Mouse (Mus musculus): ENCODE results near the gene Cptp. TPM values are rescaled to one million over a fixed set of nuclear protein-coding genes. Genes with fewer than 3 reads are reported as not detected.

Cptp gene
- 22.0 and 24.8 TPM in 2 replicates for polyA plus RNA-seq (2016; fragmentation: Nextera tagmentation; extraction: Ambion mirVana)

DNA sequence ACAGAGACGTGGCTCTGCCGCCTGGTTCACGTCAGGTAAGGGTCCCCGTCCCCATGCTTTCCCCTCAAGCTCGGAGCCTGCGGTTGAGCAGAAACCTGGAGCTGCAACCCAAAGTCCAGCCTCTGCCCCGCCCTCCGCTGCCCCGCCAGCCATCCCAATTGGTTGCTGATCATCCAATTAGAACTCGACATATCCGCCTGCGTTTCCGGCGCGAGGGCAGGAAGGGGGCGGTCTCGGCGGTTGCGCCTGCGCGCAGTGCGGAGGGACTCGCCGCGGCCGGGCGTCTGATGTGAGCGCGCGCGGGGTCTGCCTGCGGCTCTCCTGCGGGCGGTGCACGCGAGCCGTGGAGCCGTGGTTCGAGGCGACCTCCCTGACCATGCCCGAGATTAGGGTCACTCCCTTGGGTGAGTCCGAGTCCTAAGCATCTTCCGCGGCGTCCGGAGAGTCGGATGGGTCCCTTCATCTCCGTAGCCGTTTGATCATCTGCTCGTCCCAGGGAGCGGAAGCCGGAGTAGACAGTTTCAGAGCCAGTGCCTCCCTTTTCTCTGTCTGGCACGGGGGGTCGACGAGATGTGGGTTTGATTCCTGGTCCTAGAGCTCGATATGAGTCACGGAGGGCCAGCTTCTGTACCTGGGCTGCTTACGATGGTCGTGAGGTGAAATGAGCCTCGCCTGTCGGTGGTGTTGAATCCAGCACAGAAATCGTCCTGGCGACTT lies at the start of gene Cptp, which contains the start of gene Ints11:
TSS of gene Cptp (minus strand) at position 124 of the 717 bp plus-strand sequence.
TSS of gene Ints11 (plus strand) at position 230 of the 717 bp plus-strand sequence.
- H3K4me1 ChIP-seq (replicated peaks): peaks cover 28% of the 10 kb centered on the region
- peak within 1 kb of the TSS; percentile 87 for H3K4me3 ChIP-seq
- H3K36me3 ChIP-seq: peaks cover 63% of the 10 kb centered on the region
- no peaks in the 10 kb centered on the region for H3K9me3 ChIP-seq
- WGBS: under 1% methylated on average over 63 of the region's 63 CpGs
- peak within 1 kb of the TSS; percentile 91 for H3K27ac ChIP-seq
- peak; percentile 97 for DNase-seq (ENCODE audit: low spot score)
- H3K27me3 ChIP-seq (ENCODE audit: insufficient read depth, poor library complexity, severe bottlenecking): no peaks in the 10 kb centered on the region

DNA sequence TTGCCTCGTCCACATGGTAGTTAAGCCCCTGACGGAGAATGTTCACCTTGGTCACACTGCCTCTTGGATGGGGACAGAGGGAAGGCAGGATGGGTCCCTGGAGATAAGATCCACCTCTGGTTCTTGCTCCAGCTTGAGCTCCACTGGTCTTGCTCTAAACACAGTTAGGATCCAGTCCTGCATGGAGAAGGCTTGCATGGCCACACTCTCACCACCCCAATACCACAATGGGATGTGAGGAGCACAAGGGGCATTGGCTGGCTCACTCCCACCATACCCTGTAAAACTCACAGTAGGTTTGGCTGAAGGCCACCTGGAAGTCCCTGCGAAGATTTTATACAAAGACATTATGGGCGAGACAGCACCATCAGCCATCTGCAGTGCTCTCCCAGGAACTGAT lies 39.5 kb upstream of the Cptp start:
- no peaks in the 10 kb centered on the region for H3K27me3 ChIP-seq (ENCODE audit: insufficient read depth, poor library complexity, severe bottlenecking)
- H3K9me3 ChIP-seq: no peaks in the 10 kb centered on the region
- DNase-seq (ENCODE audit: low spot score): no peak
- H3K27ac ChIP-seq: no peak overlapping the region
- 93% methylated on average over 4 of the region's 4 CpGs for WGBS
- H3K4me3 ChIP-seq: no peak overlapping the region
- peaks cover 39% of the 10 kb centered on the region for H3K36me3 ChIP-seq
- no peaks in the 10 kb centered on the region for H3K4me1 ChIP-seq (replicated peaks)

DNA sequence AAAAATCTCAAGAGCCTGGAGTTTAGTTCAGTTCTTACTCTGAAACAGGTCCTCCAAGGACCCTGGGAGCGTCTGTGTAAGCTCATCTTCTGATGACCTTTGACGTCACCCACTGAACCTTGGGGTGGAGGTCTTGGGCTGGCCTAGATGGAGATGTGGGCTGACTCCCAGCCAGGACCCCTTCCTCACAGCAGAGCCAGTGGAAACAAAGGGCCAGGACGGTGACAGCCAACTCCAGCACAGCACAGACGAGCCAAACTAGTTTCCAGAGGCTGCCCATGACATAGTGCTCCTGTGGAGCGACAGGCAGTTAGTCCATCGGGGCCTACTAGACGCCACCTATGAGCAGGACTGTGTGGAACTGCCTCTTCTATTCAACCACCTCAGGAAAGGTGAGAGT lies 39.0 kb upstream of the Cptp start:
- Histone ChIP-seq H3K27me3 (ENCODE audit: insufficient read depth, poor library complexity, severe bottlenecking) (no peaks in the 10 kb centered on the region), H3K36me3 (peaks cover 43% of the 10 kb centered on the region), H3K4me3 (no peak overlapping the region), H3K27ac (no peak overlapping the region), H3K4me1 (replicated peaks) (no peaks in the 10 kb centered on the region), H3K9me3 (no peaks in the 10 kb centered on the region)
- no peak for DNase-seq (ENCODE audit: low spot score)
- 79% methylated on average over 7 of the region's 7 CpGs for WGBS

DNA sequence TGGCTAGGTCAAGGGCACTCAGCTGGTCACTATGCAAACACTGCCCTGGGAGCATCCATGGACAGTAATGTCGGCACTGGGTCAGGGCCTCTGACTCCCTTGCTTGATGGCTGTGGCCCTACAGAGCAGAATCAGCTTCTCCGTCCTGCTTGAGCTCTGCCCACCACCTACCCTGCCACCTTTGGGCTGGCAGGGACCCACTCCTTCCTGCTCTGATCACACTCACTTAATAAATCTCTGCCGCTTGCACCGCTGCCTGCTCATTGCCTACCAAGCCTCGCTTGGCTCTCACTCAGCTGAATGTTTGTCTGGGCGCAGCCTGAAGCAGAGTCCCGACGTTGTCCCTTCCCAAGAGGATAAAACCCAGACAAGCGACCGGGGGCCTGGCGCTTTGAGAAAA lies 37.8 kb upstream of the Cptp start:
- Histone ChIP-seq H3K36me3 (peaks cover 56% of the 10 kb centered on the region), H3K4me1 (replicated peaks) (no peaks in the 10 kb centered on the region), H3K27ac (no peak overlapping the region), H3K4me3 (no peak overlapping the region), H3K27me3 (ENCODE audit: insufficient read depth, poor library complexity, severe bottlenecking) (no peaks in the 10 kb centered on the region), H3K9me3 (no peaks in the 10 kb centered on the region)
- DNase-seq (ENCODE audit: low spot score): no peak
- 86% methylated on average over 11 of the region's 11 CpGs for WGBS

DNA sequence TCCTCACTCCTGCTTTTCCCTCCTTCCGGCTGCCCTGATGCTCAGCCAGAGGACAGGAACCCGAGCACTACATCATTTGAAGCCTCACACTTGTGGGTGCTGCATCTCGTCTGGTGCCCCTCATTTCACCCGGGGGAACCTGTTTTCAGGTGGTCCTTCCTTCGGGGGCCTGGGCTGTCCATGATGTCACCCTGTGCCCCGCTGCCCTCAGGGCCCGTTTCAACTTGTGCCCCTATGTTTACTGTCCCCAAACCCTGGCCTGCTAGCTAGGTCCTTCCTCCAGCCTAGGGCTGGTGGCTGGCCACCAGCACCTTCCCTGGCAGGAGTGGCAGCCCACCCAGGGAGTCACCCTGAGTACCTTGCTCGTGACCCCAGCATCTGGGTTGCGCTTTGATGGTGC lies 36.9 kb upstream of the Cptp start:
- peaks cover 65% of the 10 kb centered on the region for H3K36me3 ChIP-seq
- DNase-seq (ENCODE audit: low spot score): no peak

DNA sequence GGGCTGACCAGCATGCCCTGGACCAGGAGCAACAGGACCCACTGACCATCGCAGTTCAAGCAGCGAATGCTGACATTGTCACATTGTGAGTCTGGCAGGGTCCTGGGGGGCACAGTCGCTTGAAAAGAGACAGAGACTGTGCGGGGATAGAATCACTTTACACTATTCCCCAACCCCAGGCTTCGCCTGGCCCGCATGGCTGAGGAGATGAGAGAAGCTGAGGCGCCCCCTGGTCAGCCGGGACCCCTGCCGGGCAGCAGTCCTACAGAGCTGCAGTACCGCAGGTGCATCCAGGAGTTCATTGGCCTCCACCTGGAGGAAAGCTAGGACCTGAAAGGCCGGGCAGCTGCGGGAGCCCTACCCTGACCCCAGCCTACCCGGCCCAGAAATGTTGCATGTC lies 36.4 kb upstream of the Cptp start:
- WGBS: 84% methylated on average over 13 of the region's 13 CpGs
- no peak for DNase-seq (ENCODE audit: low spot score)
- Histone ChIP-seq H3K27me3 (ENCODE audit: insufficient read depth, poor library complexity, severe bottlenecking) (no peaks in the 10 kb centered on the region), H3K36me3 (peaks cover 70% of the 10 kb centered on the region), H3K27ac (no peak overlapping the region), H3K4me1 (replicated peaks) (no peaks in the 10 kb centered on the region), H3K9me3 (no peaks in the 10 kb centered on the region), H3K4me3 (no peak overlapping the region)

More for the DNA sequence above, 36.9 kb upstream of the Cptp start:
- Histone ChIP-seq H3K9me3 (no peaks in the 10 kb centered on the region), H3K4me3 (no peak overlapping the region), H3K27ac (no peak overlapping the region), H3K27me3 (ENCODE audit: insufficient read depth, poor library complexity, severe bottlenecking) (no peaks in the 10 kb centered on the region), H3K4me1 (replicated peaks) (no peaks in the 10 kb centered on the region)
- WGBS: 85% methylated on average over 9 of the region's 9 CpGs

DNA sequence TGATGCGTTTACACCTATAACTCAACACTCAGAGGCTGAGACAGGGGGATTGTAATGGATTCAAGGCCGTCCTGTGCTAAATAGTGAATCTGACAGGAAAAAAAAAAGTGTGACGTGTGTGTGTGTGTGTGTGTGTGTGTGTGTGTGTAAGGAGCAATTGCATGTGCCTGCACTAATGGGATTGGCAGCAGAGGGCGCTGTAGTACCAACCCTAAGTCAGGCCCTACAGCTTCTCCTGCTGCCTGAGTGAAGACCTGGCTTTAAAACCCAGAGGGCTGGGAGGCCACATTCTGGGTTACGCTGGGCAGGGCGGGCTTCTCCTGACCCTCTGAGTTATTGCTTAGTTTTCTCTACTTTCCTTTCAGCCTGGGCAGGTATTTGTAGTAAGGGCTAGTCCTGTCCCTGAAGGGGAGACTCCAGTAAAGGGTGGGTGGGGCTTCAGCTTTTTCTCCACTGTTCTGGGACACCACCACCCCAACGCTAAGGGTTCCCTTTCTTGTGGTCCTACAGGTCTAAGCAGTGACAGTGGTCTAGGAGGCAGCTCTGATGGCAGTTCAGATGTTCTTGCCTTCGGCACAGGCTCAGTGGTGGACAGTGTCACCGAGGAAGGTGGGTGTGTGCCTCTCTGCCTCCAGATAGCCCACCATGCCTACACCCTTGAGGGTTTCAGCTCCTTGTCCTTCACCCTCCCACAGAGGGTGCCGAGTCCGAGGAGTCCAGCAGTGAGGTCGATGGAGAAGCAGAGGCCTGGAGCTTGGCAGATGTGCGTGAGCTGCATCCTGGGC lies 35.3 kb upstream of the Cptp start:
- no peak overlapping the region for H3K4me3 ChIP-seq
- no peak overlapping the region for H3K27ac ChIP-seq
- no peaks in the 10 kb centered on the region for H3K9me3 ChIP-seq
- H3K27me3 ChIP-seq (ENCODE audit: insufficient read depth, poor library complexity, severe bottlenecking): no peaks in the 10 kb centered on the region
- H3K4me1 ChIP-seq (replicated peaks): no peaks in the 10 kb centered on the region
- no peak for DNase-seq (ENCODE audit: low spot score)
- 92% methylated on average over 13 of the region's 13 CpGs for WGBS
- peaks cover 81% of the 10 kb centered on the region for H3K36me3 ChIP-seq

DNA sequence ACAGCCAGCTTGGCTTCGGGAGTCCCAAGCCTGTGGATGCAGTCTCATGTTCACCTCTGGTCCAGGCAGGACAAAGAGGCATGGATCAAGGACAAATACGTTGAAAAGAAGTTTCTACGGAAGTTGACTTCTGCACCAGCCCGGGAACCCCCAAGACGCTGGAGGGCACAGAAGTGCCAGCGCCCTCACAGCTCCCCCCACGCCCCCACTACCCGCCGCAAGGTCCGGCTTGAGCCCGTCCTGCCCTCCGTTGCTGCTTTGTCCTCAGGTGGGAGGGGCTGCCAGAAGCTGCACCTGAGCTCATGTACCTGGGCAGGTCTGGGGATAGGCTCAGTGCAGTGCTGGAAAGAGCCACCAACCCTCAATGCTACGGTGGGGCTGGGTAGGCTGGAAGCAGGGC lies 34.0 kb upstream of the Cptp start:
- no peak for DNase-seq (ENCODE audit: low spot score)
- Histone ChIP-seq H3K4me3 (no peak overlapping the region), H3K4me1 (replicated peaks) (no peaks in the 10 kb centered on the region), H3K27ac (no peak overlapping the region), H3K9me3 (no peaks in the 10 kb centered on the region), H3K36me3 (peaks cover 94% of the 10 kb centered on the region), H3K27me3 (ENCODE audit: insufficient read depth, poor library complexity, severe bottlenecking) (no peaks in the 10 kb centered on the region)
- 95% methylated on average over 13 of the region's 13 CpGs for WGBS

DNA sequence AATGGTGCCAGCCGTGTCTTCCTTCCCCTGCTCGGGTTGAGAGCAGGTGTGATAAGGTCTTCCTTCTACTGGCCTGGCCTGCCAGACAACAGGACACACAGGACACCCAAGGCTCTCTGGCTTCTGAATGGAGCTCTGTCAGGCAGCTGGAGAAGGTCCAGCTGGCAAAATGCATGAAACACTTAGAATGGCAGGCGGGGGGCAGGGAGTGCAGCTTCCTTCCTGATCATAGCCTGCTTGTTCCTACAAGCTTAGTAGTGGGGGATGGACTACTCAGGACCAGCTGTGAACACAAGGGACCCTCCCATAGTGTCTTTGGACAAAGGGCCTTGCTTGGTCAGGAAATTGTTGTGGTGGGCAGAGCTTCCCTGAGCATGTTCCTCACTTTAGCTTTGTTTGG lies 32.0 kb upstream of the Cptp start:
- Histone ChIP-seq H3K27ac (no peak overlapping the region), H3K9me3 (no peaks in the 10 kb centered on the region), H3K4me3 (no peak overlapping the region), H3K27me3 (ENCODE audit: insufficient read depth, poor library complexity, severe bottlenecking) (no peaks in the 10 kb centered on the region), H3K4me1 (replicated peaks) (no peaks in the 10 kb centered on the region), H3K36me3 (peaks cover 95% of the 10 kb centered on the region)
- WGBS: 86% methylated on average over 3 of the region's 3 CpGs
- no peak for DNase-seq (ENCODE audit: low spot score)

DNA sequence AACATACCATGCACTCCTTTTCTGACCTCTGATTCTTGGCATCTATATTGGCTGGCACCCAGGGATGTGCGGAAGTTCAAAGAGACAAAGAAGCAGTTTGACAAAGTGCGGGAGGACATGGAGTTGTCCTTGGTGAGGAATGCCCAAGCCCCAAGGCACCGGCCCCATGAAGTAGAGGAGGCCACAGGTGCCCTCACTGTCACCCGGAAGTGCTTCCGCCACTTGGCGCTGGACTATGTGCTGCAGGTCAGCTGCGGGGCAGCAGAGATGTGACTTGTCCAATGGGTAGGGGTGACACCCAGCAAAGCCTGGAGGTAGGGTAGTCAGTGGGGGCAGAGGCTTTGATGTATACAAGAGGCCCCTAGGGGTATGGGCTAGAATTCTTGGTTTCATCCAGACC lies 30.1 kb upstream of the Cptp start:
- DNase-seq (ENCODE audit: low spot score): no peak
- WGBS: 95% methylated on average over 7 of the region's 7 CpGs
- peaks cover 84% of the 10 kb centered on the region for H3K36me3 ChIP-seq

DNA sequence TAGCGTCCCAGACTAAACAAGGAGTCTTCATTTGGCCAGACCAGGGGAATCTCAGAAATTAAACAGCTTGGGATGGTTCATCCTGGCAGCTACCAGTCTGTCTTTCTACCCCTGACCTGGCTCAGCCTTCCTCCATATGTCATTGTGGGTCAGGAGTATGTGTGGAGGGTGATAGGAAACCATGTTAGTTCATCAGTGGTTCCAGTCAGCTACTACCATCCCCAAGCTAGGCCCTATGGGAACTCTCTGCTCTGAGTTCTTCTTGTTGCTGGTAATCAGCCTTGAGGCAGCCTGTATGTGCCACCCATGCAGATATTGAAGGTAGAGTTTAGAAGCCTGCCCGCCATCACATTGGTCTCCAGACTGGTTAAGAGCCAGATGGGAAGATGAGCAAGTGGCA lies 29.1 kb upstream of the Cptp start:
- WGBS: 93% methylated on average over 2 of the region's 2 CpGs
- H3K9me3 ChIP-seq: no peaks in the 10 kb centered on the region
- DNase-seq (ENCODE audit: low spot score): no peak
- H3K4me1 ChIP-seq (replicated peaks): peaks cover 23% of the 10 kb centered on the region
- H3K4me3 ChIP-seq: no peak overlapping the region
- H3K27me3 ChIP-seq (ENCODE audit: insufficient read depth, poor library complexity, severe bottlenecking): no peaks in the 10 kb centered on the region
- H3K27ac ChIP-seq: no peak overlapping the region
- H3K36me3 ChIP-seq: peaks cover 74% of the 10 kb centered on the region

More for the DNA sequence above, 30.1 kb upstream of the Cptp start:
- Histone ChIP-seq H3K9me3 (no peaks in the 10 kb centered on the region), H3K4me1 (replicated peaks) (peaks cover 13% of the 10 kb centered on the region), H3K27me3 (ENCODE audit: insufficient read depth, poor library complexity, severe bottlenecking) (no peaks in the 10 kb centered on the region), H3K4me3 (no peak overlapping the region), H3K27ac (no peak overlapping the region)

DNA sequence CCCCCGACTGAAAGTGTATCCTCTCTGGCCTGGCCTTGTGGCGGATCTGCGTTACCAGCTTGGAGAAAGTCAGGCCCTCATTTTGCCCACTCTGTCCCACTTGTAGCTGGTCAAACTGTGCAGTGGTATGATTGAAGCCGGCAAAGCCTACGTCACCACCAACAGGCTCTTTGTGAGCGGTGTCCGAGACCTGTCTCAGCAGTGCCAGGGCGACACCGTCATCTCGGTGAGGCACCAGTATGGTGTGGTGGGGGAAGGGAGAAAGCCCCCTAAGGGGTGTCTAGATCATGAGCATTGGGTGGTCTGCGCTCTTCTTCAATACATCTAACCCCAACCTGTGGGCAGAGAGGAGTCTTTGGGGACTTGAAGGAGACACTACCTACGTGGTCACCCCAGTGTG lies 27.2 kb upstream of the Cptp start:
- no peak for DNase-seq (ENCODE audit: low spot score)
- Histone ChIP-seq H3K4me1 (replicated peaks) (peaks cover 31% of the 10 kb centered on the region), H3K9me3 (no peaks in the 10 kb centered on the region), H3K4me3 (no peak overlapping the region), H3K27me3 (ENCODE audit: insufficient read depth, poor library complexity, severe bottlenecking) (no peaks in the 10 kb centered on the region), H3K36me3 (peaks cover 55% of the 10 kb centered on the region), H3K27ac (no peak overlapping the region)
- 97% methylated on average over 12 of the region's 12 CpGs for WGBS

DNA sequence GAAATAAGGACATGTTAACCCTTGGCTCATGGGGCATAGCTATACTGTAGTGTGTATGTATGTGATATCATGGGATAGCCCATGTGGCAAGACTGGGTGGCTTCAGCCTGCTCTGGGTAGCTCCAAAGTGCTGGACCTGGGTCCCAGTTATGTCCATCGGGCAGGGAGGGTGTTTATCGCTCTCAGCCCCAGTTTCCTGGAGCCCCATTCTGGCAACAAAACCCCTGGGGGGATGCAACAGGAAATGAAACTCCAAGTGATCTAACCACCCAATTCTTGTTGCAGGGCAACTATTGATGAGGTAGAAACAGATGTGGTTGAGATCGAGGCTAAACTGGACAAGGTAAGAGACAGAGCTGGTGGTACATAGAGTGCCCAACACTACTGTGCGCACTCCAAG lies 26.6 kb upstream of the Cptp start:
- no peaks in the 10 kb centered on the region for H3K27me3 ChIP-seq (ENCODE audit: insufficient read depth, poor library complexity, severe bottlenecking)
- no peak for DNase-seq (ENCODE audit: low spot score)
- no peaks in the 10 kb centered on the region for H3K9me3 ChIP-seq
- H3K27ac ChIP-seq: no peak overlapping the region
- 93% methylated on average over 4 of the region's 4 CpGs for WGBS
- peaks cover 49% of the 10 kb centered on the region for H3K36me3 ChIP-seq
- H3K4me1 ChIP-seq (replicated peaks): peaks cover 37% of the 10 kb centered on the region
- H3K4me3 ChIP-seq: no peak overlapping the region

Measured in hindbrain, embryonic 10.5 days (tissue).